Mouse (Mus musculus) forebrain, postnatal 0 days (tissue): ENCODE results near the gene Snd1. TPM values are rescaled to one million over a fixed set of nuclear protein-coding genes. Genes with fewer than 3 reads are reported as not detected.

Experiments
- ATAC-seq: fragments of 200-750 bp; cut with Nextera tagmentation; 2 replicates; pipeline ENCODE4 v1.8.0; 2017; ENCODE audit warnings: mild to moderate bottlenecking, moderate library complexity
- DNase-seq: peaks from one replicate; pipeline ENCODE4 v3.0.0-alpha.2; 2015
- H3K27ac ChIP-seq: fragments of 300-500 bp; sonication (generic); 2 replicates; pipeline ENCODE4 v1.5.1; 2014; ENCODE audit warnings: low read depth, mild to moderate bottlenecking, antibody characterized with exemption, low read length, moderate library complexity, mixed read lengths
- H3K27me3 ChIP-seq: fragments of 300-500 bp; sonication (generic); 2 replicates; pipeline ENCODE4 v1.6.1; 2014; ENCODE audit warnings: mild to moderate bottlenecking, low read length, mixed read lengths; ENCODE audit not compliant: insufficient read depth
- H3K36me3 ChIP-seq: fragments of 300-500 bp; sonication (generic); 2 replicates; pipeline ENCODE4 v1.6.1; 2014; ENCODE audit warnings: mild to moderate bottlenecking, moderate library complexity; ENCODE audit not compliant: insufficient read depth
- H3K4me1 ChIP-seq: fragments of 300-500 bp; sonication (generic); 2 replicates; pipeline ENCODE4 v1.6.1; 2014; ENCODE audit warnings: antibody characterized with exemption; ENCODE audit not compliant: insufficient read depth
- H3K4me2 ChIP-seq: fragments of 300-500 bp; sonication (generic); 2 replicates; pipeline ENCODE4 v1.6.1; 2014; ENCODE audit warnings: low read depth, mild to moderate bottlenecking, moderate library complexity
- H3K4me3 ChIP-seq: fragments of 300-500 bp; sonication (generic); 2 replicates; pipeline ENCODE4 v1.5.1; 2014; ENCODE audit warnings: low read depth, low read length, mixed read lengths
- H3K9ac ChIP-seq: fragments of 300-500 bp; sonication (generic); 2 replicates; pipeline ENCODE4 v1.6.1; 2014; ENCODE audit warnings: mild to moderate bottlenecking
- H3K9me3 ChIP-seq: fragments of 300-500 bp; sonication (generic); 2 replicates; pipeline ENCODE4 v1.6.1; 2016; ENCODE audit warnings: low read length
- CTCF ChIP-seq: sonication (generic); IDR thresholded peaks from 2 replicates; pipeline ENCODE4 v1.5.1; 2016; ENCODE audit warnings: antibody characterized with exemption, control low read depth, low read depth
- WGBS: fragments of 180-500 bp; shearing (Covaris S2); extraction: QIAGEN DNeasy Blood & Tissue Kit; methylation state at CpG from one replicate; pipeline ENCODE4 v1.1.7; 2014; 5-methylcytosine and 5-hydroxymethylcytosine counted together
- polyA plus RNA-seq: library from polyadenylated mRNA; unstranded; fragments of >200 nt; fragmentation: Nextera tagmentation; extraction: Ambion mirVana; gene quantifications from 2 replicates; pipeline ENCODE4 v1.2.1, GENCODE M21; 2015
- total RNA-seq: library from RNA; depleted of rRNA; stranded (reverse); fragments of >200 nt; gene quantifications from 2 replicates; pipeline ENCODE4 v1.2.3, GENCODE M21; 2014

Gene Snd1
- total and polyA plus RNA-seq, 2 experiments from 2014 or later, result 72.4 to 90.8 TPM

DNA sequence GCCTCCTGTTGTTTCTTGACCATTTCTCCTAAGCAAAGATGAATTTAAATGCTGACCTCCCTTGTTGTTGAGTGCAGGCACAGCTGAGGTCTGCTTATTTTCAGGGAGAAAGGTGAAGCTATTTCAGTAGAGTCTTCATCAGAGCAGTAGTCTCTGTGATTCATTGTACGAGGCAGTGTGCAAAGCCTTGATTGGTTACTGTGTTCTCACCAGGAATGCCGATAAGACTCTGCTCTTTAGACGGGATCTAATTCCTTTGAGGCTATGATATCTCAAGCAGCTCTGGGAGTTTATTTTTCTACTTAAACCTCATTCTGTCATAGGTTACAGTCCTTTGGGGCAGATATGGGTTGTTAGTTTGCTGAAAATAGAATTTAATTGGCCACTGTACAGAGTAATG is 128.9 kb downstream of the Snd1 start:
- TF ChIP-seq CTCF, result no peak
- no peaks in the 10 kb centered on the region for H3K27me3 ChIP-seq
- no peaks in the 10 kb centered on the region for H3K9me3 ChIP-seq
- no peaks in the 10 kb centered on the region for H3K36me3 ChIP-seq
- H3K4me1 ChIP-seq, result no peaks in the 10 kb centered on the region
- no peak for DNase-seq
- WGBS, result 55% methylated on average over 3 of the region's 3 CpGs
- H3K4me2 ChIP-seq, result no peak overlapping the region
- no peak overlapping the region for H3K9ac ChIP-seq
- no peak for ATAC-seq
- no peak overlapping the region for H3K4me3 ChIP-seq
- H3K27ac ChIP-seq, result no peak overlapping the region

DNA sequence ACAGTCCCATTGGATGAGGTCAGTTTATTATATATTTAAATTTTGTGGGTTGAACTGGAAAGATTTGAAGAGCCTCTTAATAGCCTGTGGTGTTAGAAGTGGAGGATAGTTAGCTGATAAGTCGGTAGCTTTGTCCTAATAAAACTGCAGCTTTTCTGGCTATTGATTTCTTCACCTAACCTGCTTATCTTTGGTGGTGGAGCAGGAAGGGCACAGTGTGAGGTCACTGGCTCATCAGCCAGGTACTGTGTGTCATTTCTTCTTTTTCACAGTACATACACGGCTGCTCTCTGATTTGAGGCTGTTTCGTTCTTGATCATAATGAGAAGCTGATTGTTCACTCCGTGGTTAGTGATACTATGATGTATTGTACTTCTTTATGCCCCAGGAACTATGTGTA is 134.4 kb downstream of the Snd1 start:
- Histone ChIP-seq H3K27me3 (no peaks in the 10 kb centered on the region), H3K4me3 (no peak overlapping the region), H3K9ac (no peak overlapping the region), H3K27ac (no peak overlapping the region), H3K4me1 (no peaks in the 10 kb centered on the region), H3K9me3 (no peaks in the 10 kb centered on the region), H3K36me3 (no peaks in the 10 kb centered on the region), H3K4me2 (no peak overlapping the region)
- no peak for TF ChIP-seq CTCF
- ATAC-seq (no peak), DNase-seq (no peak)
- 77% methylated on average over 4 of the region's 4 CpGs for WGBS

DNA sequence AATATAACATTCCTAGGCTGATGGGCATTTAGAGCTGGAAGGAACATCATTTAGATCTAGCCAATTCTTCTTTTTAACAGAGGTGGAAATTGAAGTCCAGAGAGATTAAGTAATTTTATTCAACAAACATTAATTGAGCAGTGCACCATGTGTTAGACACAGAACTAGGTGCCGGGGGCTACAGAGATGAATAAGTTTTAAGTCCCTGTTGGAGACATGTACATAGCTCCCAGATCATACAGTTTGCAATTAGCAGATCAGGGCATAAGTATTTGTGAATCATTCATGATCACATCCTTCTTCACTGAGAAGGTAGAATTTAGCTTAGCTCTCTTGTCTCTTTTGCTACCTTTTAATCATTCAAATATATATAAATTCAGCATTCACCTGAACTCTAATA is 135.2 kb downstream of the Snd1 start:
- no peaks in the 10 kb centered on the region for H3K36me3 ChIP-seq
- ATAC-seq (no peak), DNase-seq (no peak)
- H3K27ac ChIP-seq, result no peak overlapping the region
- H3K27me3 ChIP-seq, result no peaks in the 10 kb centered on the region
- H3K4me3 ChIP-seq, result no peak overlapping the region
- 81% methylated on average over 1 of the region's 1 CpGs for WGBS
- no peaks in the 10 kb centered on the region for H3K9me3 ChIP-seq
- no peak overlapping the region for H3K4me2 ChIP-seq
- no peak for TF ChIP-seq CTCF
- H3K9ac ChIP-seq, result no peak overlapping the region
- H3K4me1 ChIP-seq, result no peaks in the 10 kb centered on the region

DNA sequence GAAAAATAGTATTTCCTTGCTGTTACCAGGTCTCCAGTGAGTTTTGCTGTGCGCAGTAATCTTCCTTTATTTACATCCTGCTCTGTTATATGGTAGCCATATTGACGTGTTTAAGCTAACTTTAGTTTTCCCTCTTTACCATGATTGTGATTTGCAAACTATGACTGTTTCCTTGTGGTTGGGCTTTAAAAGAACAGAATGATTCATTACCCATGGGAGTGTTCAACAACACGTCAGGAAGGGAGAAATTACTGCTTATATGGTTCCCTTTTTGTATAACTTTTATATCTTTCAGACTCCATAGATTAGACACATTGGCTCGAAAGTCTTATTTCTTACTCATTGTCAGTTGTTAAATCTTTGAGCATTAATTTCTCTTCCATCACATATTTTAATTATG is 138.5 kb downstream of the Snd1 start:
- ATAC-seq, result no peak
- Histone ChIP-seq H3K27me3 (no peaks in the 10 kb centered on the region), H3K4me1 (peaks cover 8% of the 10 kb centered on the region), H3K9me3 (no peaks in the 10 kb centered on the region), H3K4me3 (no peak overlapping the region), H3K27ac (no peak overlapping the region), H3K36me3 (no peaks in the 10 kb centered on the region), H3K9ac (no peak overlapping the region), H3K4me2 (no peak overlapping the region)
- no peak for DNase-seq
- WGBS, result 86% methylated on average over 4 of the region's 4 CpGs
- no peak for TF ChIP-seq CTCF

DNA sequence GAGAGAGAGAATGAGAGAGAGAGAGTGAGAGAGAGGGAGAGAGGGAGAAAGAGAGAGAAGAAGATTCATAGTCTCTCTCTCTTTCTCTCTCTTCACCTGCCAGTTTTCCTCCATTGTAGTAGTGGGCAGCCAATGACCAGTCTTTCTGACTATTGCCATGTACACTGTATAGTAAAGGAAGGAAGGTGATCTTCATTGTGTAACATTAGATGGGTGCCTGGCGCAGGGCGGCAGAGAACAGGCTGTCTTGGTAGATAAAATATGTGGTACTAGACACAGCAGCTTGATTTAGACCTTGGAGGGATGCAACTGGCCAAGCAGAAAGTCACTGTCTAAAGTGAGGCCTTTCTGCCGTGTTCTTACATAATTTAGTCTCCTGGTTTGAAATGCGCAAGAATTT is 139.9 kb downstream of the Snd1 start:
- no peaks in the 10 kb centered on the region for H3K36me3 ChIP-seq
- H3K9ac ChIP-seq, result no peak overlapping the region
- peaks cover 11% of the 10 kb centered on the region for H3K4me1 ChIP-seq
- TF ChIP-seq CTCF, result no peak
- no peak overlapping the region for H3K27ac ChIP-seq
- DNase-seq, result no peak
- 77% methylated on average over 4 of the region's 4 CpGs for WGBS
- H3K27me3 ChIP-seq, result no peaks in the 10 kb centered on the region
- no peak overlapping the region for H3K4me3 ChIP-seq
- no peak overlapping the region for H3K4me2 ChIP-seq
- ATAC-seq, result no peak
- no peaks in the 10 kb centered on the region for H3K9me3 ChIP-seq

DNA sequence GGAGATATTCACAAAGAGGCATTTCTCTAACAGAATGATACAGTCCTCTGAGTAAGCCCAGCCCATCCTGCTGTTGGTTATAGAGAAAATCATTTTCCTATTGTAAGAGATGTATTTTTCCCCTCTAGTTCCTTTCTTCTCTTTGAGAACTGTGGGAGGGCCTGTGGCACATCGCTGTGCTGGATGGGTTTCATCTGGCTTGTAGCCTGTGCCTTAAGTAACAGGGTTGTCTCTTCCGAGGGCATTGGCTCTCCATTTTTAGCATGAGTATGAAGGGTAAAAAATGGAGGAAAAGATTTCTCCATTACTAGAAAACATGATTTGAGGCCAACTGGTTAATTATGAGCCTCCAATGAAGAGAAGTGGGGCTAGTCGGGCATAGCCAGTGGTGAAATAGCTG is 140.5 kb downstream of the Snd1 start:
- Histone ChIP-seq H3K4me1 (peaks cover 11% of the 10 kb centered on the region), H3K4me2 (no peak overlapping the region), H3K27ac (peak overlapping the region; percentile 60), H3K9ac (no peak overlapping the region), H3K36me3 (no peaks in the 10 kb centered on the region), H3K9me3 (no peaks in the 10 kb centered on the region), H3K27me3 (no peaks in the 10 kb centered on the region), H3K4me3 (no peak overlapping the region)
- DNase-seq (no peak), ATAC-seq (no peak)
- no peak for TF ChIP-seq CTCF
- 66% methylated on average over 3 of the region's 3 CpGs for WGBS

DNA sequence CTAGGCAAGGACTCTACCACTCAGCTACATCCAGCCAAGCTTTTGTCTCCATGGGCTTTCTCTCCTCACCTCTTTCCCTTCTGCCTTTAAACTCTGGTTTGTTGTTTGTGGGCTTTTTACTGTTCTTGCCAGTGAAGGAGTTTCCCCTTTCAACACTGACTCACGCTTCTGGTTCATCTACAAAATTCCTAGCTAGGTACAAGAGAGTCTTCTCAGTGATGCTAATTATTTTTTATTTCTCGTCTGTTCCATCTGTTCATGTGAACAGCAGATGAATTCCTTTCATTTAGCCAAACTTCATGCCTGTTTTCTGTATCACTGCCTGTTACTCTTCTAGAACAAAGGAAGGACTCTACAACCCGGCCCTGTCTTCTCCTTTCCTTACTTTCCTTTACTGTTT is 141.0 kb downstream of the Snd1 start:
- Histone ChIP-seq H3K4me1 (peaks cover 11% of the 10 kb centered on the region), H3K36me3 (no peaks in the 10 kb centered on the region), H3K9ac (no peak overlapping the region), H3K9me3 (no peaks in the 10 kb centered on the region), H3K4me3 (no peak overlapping the region), H3K27ac (peak overlapping the region; percentile 79), H3K27me3 (no peaks in the 10 kb centered on the region), H3K4me2 (no peak overlapping the region)
- peak; percentile 65 for ATAC-seq
- 32% methylated on average over 3 of the region's 3 CpGs for WGBS
- peak; percentile 53 for DNase-seq
- no peak for TF ChIP-seq CTCF

DNA sequence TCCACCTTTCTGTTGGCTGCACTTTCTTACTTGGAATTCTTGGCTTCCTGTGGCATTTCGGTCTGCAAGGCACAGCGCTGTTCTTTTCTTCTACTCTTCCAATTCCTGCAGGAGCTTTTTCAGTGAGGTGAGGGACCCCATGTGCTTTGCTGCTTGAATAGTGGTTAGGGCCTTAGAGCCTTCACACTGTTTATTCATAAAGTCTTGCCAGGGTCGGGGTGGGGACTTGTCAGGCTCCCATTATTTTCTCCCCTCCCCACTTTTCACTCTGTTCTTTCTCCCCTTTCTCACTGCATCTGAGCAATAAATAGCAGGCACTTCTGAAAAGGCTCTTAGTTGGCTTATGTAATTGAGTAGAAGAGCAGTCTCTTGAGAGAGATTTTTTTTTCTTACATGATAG is 143.4 kb downstream of the Snd1 start:
- Histone ChIP-seq H3K4me1 (peaks cover 11% of the 10 kb centered on the region), H3K4me3 (no peak overlapping the region), H3K27ac (no peak overlapping the region), H3K9ac (no peak overlapping the region), H3K36me3 (no peaks in the 10 kb centered on the region), H3K4me2 (no peak overlapping the region), H3K9me3 (no peaks in the 10 kb centered on the region), H3K27me3 (no peaks in the 10 kb centered on the region)
- ATAC-seq (no peak; the same call in 1 of the 2 replicates), DNase-seq (peak; percentile 33)
- no peak for TF ChIP-seq CTCF
- 13% methylated on average over 3 of the region's 3 CpGs for WGBS
